Mouse (Mus musculus): ENCODE measurements around the gene Abtb2. TPM values are rescaled to one million over a fixed set of nuclear protein-coding genes. Genes with fewer than 3 reads are reported as not detected.

Abtb2 gene
- polyA plus RNA-seq, 1 experiment = 16.1 TPM

DNA sequence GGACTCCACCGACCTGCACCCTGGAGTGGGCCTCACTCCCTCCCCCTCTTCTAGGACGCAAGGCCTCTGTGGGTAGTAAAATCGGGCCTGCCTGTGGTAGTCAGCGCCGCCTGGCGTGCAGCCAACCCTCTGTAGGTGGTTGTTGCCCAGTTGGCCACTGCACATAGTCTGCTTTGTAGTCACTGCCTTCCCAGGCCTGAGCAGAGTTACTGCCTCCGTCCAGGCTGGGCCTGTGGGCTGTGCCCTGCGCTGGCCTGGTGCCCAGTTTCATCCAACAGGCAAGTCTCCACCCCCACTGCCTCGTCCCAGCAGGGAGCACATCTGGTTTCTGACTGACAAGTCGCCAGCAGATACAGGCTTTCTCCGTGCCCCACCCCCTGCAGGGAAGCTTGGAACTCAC, 140.1 kb downstream of the Abtb2 start:
- TF ChIP-seq MYOG (IDR thresholded peaks at IDR 0.05; ENCODE audit: control insufficient read depth in 1 of 3, insufficient read depth in 1 of 3, insufficient read length in 2 of 3, low read depth in 2 of 3) (peak in 2 of 3 experiments; percentile 61 to 78), MYOD1 (IDR thresholded peaks at IDR 0.05; ENCODE audit: control insufficient read depth in 1 of 3, insufficient read length in 2 of 3, low read depth in 2 of 3) (peak in 2 of 3 experiments; percentile 35 to 74), MAX (IDR thresholded peaks at IDR 0.05; ENCODE audit: low read depth) (no peak)
- Histone ChIP-seq H3K4me3 (no peak overlapping the region), H3K36me3 (ENCODE audit: control insufficient read depth, insufficient read depth) (peaks cover 10% of the 10 kb centered on the region), H3ac (ENCODE audit: control insufficient read depth, insufficient read length) (no peak overlapping the region), H3K27me3 (ENCODE audit: control insufficient read depth, insufficient read depth, insufficient read length) (no peaks in the 10 kb centered on the region), H3K79me2 (ENCODE audit: control insufficient read depth, insufficient read depth) (no peaks in the 10 kb centered on the region), H3K4me2 (ENCODE audit: low read depth) (peak overlapping the region; percentile 44)

DNA sequence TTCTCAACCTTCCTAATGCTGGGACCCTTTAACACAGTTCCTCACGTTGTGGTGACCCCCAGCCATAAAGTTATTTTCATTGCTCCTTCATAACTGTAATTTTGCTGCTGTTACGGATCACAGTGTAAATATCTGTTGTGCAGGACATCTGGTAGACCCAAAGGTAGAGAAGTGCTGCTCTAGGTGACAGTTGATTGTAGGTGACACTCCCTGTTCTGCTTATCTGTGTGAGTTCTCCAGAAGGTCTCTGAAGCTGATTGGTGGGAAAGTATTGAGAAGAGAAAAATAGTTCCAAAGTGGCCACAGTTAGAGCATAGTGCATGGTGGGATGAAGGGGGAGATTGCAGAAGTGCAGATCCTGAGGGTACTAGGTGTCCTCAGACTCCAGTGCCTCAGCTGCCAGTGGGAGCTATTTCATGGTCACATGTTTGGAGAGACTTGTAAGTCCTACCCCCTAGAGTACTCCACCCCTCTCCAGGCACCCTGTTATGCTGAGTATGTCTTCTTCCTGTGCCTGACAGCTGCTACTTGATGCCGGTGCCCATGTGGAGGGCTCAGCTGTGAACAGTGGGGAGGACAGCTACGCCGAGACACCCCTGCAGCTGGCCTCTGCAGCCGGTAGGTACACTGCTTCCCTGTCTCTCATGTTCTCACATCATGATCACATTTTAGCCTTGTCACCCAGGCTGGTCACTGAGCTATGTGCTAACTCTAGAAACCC, 141.1 kb downstream of the Abtb2 start:
- TF ChIP-seq MAX (IDR thresholded peaks at IDR 0.05; ENCODE audit: low read depth) = no peak
- TF ChIP-seq SRF (IDR thresholded peaks at IDR 0.05; ENCODE audit: control insufficient read depth, insufficient read length, low read depth) = no peak
- no peak for TF ChIP-seq USF1 (IDR thresholded peaks at IDR 0.05; ENCODE audit: low read depth)
- TF ChIP-seq TCF12 (IDR thresholded peaks at IDR 0.05; ENCODE audit: insufficient read depth, poor library complexity, severe bottlenecking) = peak; percentile 47
- no peak for TF ChIP-seq REST (IDR thresholded peaks at IDR 0.05; ENCODE audit: insufficient read depth, insufficient read length)
- no peak for TF ChIP-seq POLR2A (IDR thresholded peaks at IDR 0.05; ENCODE audit: insufficient read length, low read depth)
- TF ChIP-seq POLR2AphosphoS2 (IDR thresholded peaks at IDR 0.05; ENCODE audit: insufficient read length, low read depth) = no peak
- peak; percentile 37 to 91 (median 74) for TF ChIP-seq MYOD1 (IDR thresholded peaks at IDR 0.05; ENCODE audit: control insufficient read depth in 1 of 3, insufficient read length in 2 of 3, low read depth in 2 of 3)
- peak; percentile 72 to 94 (median 82) for TF ChIP-seq MYOG (IDR thresholded peaks at IDR 0.05; ENCODE audit: control insufficient read depth in 1 of 3, insufficient read depth in 1 of 3, insufficient read length in 2 of 3, low read depth in 2 of 3)
- peak; percentile 75 for TF ChIP-seq TCF3 (IDR thresholded peaks at IDR 0.05; ENCODE audit: insufficient read length, low read depth)
- TF ChIP-seq E2F4 (IDR thresholded peaks at IDR 0.05; ENCODE audit: insufficient read depth) = no peak
- TF ChIP-seq CEBPB (IDR thresholded peaks at IDR 0.05; ENCODE audit: insufficient read depth, poor library complexity, severe bottlenecking) = no peak
- H3K79me2 ChIP-seq (ENCODE audit: control insufficient read depth, insufficient read depth) = no peaks in the 10 kb centered on the region
- no peak overlapping the region for H3K4me3 ChIP-seq
- peaks cover 16% of the 10 kb centered on the region for H3K36me3 ChIP-seq (ENCODE audit: control insufficient read depth, insufficient read depth)
- H3K27me3 ChIP-seq (ENCODE audit: control insufficient read depth, insufficient read depth, insufficient read length) = no peaks in the 10 kb centered on the region
- H3K4me2 ChIP-seq (ENCODE audit: low read depth) = no peak overlapping the region
- H3ac ChIP-seq (ENCODE audit: control insufficient read depth, insufficient read length) = no peak overlapping the region

DNA sequence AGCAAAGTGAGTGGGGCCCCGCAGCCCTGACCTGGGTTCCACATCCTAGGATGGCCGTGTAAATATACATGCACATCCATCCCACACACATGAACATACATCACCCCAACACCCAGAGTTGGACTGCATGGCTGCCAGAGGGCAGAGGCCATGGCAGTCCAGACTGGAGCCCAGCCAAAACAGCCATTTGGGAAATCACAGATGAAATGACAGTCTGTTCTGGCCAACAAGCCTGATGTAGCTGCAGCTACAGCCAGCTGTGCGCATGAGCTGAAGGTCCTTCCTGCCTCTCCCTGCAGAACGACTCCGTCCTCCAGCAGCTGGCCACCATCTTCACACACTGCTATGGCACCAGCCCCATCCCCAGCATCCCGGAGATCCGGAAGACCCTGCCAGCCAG, 144.7 kb downstream of the Abtb2 start:
- H3K36me3 ChIP-seq (ENCODE audit: control insufficient read depth, insufficient read depth) = peaks cover 20% of the 10 kb centered on the region
- no peaks in the 10 kb centered on the region for H3K27me3 ChIP-seq (ENCODE audit: control insufficient read depth, insufficient read depth, insufficient read length)
- TF ChIP-seq CEBPB (IDR thresholded peaks at IDR 0.05; ENCODE audit: insufficient read depth, poor library complexity, severe bottlenecking) = no peak
- TF ChIP-seq TCF3 (IDR thresholded peaks at IDR 0.05; ENCODE audit: insufficient read length, low read depth) = no peak
- TF ChIP-seq POLR2AphosphoS2 (IDR thresholded peaks at IDR 0.05; ENCODE audit: insufficient read length, low read depth) = no peak
- no peak for TF ChIP-seq USF1 (IDR thresholded peaks at IDR 0.05; ENCODE audit: low read depth)
- no peak for TF ChIP-seq SRF (IDR thresholded peaks at IDR 0.05; ENCODE audit: control insufficient read depth, insufficient read length, low read depth)
- H3K4me2 ChIP-seq (ENCODE audit: low read depth) = no peak overlapping the region
- H3K4me3 ChIP-seq = no peak overlapping the region
- no peaks in the 10 kb centered on the region for H3K79me2 ChIP-seq (ENCODE audit: control insufficient read depth, insufficient read depth)
- H3ac ChIP-seq (ENCODE audit: control insufficient read depth, insufficient read length) = no peak overlapping the region

DNA sequence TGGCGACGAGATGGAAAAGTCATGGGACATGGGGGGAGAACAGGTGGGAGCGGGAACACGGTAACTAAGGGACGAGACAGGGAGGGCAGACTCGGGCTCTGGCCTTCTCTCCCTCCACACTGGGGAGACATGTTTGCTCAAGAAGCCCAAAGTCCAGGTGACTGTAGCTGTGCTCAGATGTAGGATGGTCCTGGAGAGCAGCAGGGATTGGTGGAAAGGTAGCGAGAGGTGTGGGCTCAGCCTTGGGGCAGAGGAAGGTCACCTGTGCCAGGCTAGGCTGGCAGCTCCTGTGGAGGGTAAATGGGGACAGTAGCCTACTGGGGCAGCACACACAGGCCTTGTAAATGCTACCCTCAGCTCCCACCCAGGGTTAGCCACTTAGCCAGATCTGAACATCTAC, 147.7 kb downstream of the Abtb2 start:
- Histone ChIP-seq H3K4me3 (no peak overlapping the region), H3K4me2 (ENCODE audit: low read depth) (no peak overlapping the region), H3K27me3 (ENCODE audit: control insufficient read depth, insufficient read depth, insufficient read length) (no peaks in the 10 kb centered on the region), H3ac (ENCODE audit: control insufficient read depth, insufficient read length) (no peak overlapping the region), H3K79me2 (ENCODE audit: control insufficient read depth, insufficient read depth) (no peaks in the 10 kb centered on the region), H3K36me3 (ENCODE audit: control insufficient read depth, insufficient read depth) (peaks cover 22% of the 10 kb centered on the region)
- no peak for TF ChIP-seq E2F4 (IDR thresholded peaks at IDR 0.05; ENCODE audit: insufficient read depth)

DNA sequence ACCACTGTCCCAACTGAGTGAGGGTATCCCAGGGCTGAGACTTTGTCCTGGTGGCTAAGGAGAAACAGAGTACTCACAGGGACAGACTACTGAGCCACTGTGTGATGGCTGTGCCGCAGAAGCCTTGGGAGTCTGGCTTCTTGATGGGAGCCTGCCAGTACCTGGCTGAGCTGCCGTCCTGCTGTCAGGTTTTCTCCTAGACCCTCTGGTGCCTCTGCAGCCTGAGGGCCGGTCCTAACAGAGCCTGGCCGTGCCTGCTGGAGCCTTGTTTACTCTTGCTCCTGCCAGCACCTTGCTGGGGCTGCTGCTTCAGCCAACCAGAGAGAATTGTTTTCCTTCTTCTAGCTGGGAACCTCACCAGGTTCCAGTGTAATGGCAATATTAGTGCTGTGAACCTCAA, 148.3 kb downstream of the Abtb2 start:
- H3K79me2 ChIP-seq (ENCODE audit: control insufficient read depth, insufficient read depth) = no peaks in the 10 kb centered on the region
- no peak overlapping the region for H3K4me3 ChIP-seq
- TF ChIP-seq CEBPB (IDR thresholded peaks at IDR 0.05; ENCODE audit: insufficient read depth, poor library complexity, severe bottlenecking) (no peak), MYOD1 (IDR thresholded peaks at IDR 0.05; ENCODE audit: control insufficient read depth in 1 of 3, insufficient read length in 2 of 3, low read depth in 2 of 3) (no peak), MYOG (IDR thresholded peaks at IDR 0.05; ENCODE audit: control insufficient read depth in 1 of 3, insufficient read depth in 1 of 3, insufficient read length in 2 of 3, low read depth in 2 of 3) (no peak), POLR2AphosphoS2 (IDR thresholded peaks at IDR 0.05; ENCODE audit: insufficient read length, low read depth) (no peak), POLR2A (IDR thresholded peaks at IDR 0.05; ENCODE audit: insufficient read length, low read depth) (no peak), REST (IDR thresholded peaks at IDR 0.05; ENCODE audit: insufficient read depth, insufficient read length) (no peak), SRF (IDR thresholded peaks at IDR 0.05; ENCODE audit: control insufficient read depth, insufficient read length, low read depth) (no peak), TCF12 (IDR thresholded peaks at IDR 0.05; ENCODE audit: insufficient read depth, poor library complexity, severe bottlenecking) (no peak), USF1 (IDR thresholded peaks at IDR 0.05; ENCODE audit: low read depth) (no peak), TCF3 (IDR thresholded peaks at IDR 0.05; ENCODE audit: insufficient read length, low read depth) (no peak), E2F4 (IDR thresholded peaks at IDR 0.05; ENCODE audit: insufficient read depth) (no peak), MAX (IDR thresholded peaks at IDR 0.05; ENCODE audit: low read depth) (no peak)
- H3K36me3 ChIP-seq (ENCODE audit: control insufficient read depth, insufficient read depth) = peaks cover 20% of the 10 kb centered on the region
- no peak overlapping the region for H3K4me2 ChIP-seq (ENCODE audit: low read depth)
- H3K27me3 ChIP-seq (ENCODE audit: control insufficient read depth, insufficient read depth, insufficient read length) = no peaks in the 10 kb centered on the region
- H3ac ChIP-seq (ENCODE audit: control insufficient read depth, insufficient read length) = no peak overlapping the region
